Mouse (Mus musculus) layer of hippocampus, adult 18-20 months (tissue): ENCODE measurements around the gene Arl6ip6. TPM values are rescaled to one million over a fixed set of nuclear protein-coding genes. Genes with fewer than 3 reads are reported as not detected.

Source experiments
- DNase-seq, 2 experiments: peaks; one replicate each; pipeline ENCODE4 v3.0.0; 2022; ENCODE audit warnings: low spot score in 2 of 2
- long read RNA-seq: library from polyadenylated mRNA; stranded (forward); transcript quantifications from one replicate; pipeline ENCODE4 v2.0.0, GENCODE M21; 2021
- total RNA-seq, 2 experiments: library from RNA; stranded (reverse); gene quantifications; 2 replicates each; pipeline ENCODE4 v1.2.3; 2021

Gene Arl6ip6
- 10 to 100 TPM; 13.6 to 14.9 TPM for total RNA-seq
- long read RNA-seq, transcript Arl6ip6-201 (4 exons, 2,548 nt): major isoform, 13 of 13 reads
- long read RNA-seq, partial matches to known transcripts: 0 of 13 reads
- long read RNA-seq, other reads (novel, unspliced or antisense): 0 of 13 reads

DNA sequence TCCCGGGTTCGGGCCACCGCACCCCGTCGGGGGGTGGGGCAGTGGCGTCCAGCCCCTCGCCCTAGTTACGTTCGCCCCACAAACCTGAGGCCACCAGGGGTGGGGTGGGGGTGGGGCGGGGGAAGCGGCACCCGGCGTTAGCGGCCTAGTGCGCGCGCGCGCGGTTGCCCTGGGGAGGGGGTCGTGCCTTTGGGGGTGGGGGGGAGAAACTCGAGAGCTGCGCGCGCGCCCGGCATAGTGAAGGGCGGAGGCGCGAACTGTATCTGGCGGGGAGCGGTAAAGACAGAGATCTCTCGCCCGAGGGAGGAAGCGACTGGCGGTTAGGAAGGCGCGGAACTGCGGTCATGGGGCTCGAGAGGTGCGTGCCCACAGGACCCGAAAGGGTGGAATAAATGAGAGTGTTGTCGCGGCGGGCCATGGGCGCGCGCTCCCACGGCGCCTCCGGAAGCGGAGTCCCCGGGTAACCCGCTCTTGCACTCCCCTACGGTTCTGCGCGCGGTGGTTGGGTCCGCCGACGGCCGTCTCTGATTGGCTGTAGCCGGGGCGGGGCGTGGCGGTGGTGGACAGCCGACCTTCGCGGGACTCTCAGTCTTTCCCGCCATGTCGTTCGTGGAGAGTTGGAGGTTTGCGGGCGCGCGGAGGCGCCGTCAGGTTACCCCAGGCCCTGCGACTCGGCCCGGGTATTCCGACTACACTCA, at the start of gene Arl6ip6:
TSS of gene Arl6ip6 (plus strand) at position 204 of the 698 bp plus-strand sequence.
- DNase-seq: peak; percentile 95 to 98

- DNase-seq: no peak
Observed at GRCm38 (mm10) chr2:53146852-53147251, 44.7 kb upstream of the Arl6ip6 start.

GRCm38 (mm10) chr2:53173966-53174365, 17.6 kb upstream of the Arl6ip6 start:
- DNase-seq: no peak

GRCm38 (mm10) chr2:53178966-53179365, 12.6 kb upstream of the Arl6ip6 start:
- no peak for DNase-seq

DNA sequence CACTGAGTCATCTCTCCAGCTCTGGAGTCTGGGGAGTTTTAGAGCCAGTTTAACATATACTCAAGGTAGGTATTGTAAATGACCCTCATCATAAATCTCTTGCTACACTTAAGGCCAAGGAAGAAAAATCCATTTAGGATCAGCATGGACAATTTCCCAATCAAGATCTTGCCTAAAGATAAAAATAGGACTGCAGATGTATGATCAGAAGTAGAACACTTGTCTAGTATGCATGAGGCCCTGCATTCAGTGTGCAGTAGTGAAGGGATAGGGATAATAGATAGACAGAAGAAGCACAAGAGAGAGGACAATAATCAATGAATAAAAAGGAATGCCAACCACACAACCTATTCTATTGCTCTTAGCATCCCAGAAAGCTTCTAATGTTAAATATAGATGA, 11.7 kb upstream of the Arl6ip6 start:
- no peak for DNase-seq

DNA sequence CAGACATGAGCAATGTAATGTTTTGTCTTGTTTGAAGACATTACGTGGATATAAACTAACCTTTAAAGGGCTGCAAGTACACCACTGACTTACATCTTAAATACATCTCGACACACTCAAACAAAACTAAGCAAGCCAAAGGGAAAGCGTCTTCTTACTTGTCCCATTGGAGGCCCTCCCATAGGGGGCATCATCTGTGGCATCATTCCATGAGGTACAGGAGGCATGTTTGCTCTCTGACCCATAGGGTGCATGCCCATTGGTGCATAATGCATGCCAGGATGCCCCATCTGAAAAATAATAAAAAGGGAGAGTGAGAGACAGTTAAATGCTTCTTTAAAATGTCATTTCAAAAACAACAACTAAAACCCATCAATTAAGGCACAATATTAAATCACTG, 1.7 kb upstream of the Arl6ip6 start:
- no peak for DNase-seq

DNA sequence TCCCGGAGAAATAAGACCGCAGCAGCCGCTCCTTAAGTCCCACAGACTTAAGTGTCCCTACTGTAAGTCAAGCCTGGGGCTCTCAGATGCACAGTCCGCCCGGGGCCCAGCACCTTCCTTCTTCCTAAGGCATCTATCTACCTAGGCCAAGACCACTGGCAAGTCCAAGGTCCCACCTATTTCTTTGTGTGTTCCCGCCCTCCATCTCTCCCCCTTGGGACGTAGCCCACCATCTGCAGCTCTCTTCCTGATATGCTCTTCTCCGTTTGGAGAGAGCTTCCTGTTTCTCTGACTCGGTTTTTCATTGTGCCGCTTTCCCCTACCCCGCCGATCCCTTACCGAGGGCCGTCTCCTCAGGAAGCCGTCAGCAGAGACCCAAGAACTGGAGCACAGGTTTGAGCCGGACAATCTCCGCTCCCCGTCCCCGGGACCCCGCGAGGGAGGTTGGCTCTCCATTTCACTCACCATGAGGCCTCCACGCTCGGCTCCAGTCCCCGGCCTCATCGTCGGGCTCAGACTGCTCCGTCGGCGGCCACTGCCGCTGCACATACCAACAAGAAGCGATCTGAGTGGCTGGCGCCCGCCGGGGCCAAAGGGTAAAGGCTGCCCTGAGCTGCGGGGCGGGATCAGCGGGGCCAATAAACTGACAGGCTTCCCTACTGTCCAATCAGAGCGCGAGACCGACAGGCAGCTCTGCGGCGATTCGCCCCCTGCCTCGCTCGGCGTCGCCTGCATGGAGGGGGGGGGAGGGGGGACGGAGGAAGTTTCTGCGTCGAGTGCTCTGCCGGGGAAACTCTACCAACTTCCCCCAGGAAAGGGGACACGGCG, 628 bp upstream of the Arl6ip6 start, which contains the start of gene Prpf40a:
TSS of gene Prpf40a (minus strand) at position 601 of the 828 bp plus-strand sequence.
- DNase-seq: peak; percentile 99

DNA sequence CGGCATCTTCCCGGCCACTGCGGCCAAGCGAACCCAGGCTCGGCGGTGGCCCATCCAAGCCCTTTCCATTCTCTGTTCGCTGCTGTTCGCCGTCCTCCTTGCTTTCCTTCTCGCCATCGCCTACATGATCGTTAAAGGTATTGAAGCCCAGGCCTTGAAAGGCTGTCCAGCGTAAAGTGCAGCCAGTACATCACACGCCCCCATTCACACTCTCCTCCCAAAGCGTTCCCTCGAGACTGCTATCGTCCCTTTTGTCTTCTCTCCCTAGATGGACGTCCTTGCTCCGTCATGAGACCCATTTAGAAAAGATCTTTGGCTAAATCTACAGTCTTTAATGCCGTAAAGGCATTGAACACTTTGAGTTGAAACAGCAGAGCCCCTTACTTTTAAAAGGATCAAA, 860 bp downstream of the Arl6ip6 start:
- DNase-seq: no peak

DNA sequence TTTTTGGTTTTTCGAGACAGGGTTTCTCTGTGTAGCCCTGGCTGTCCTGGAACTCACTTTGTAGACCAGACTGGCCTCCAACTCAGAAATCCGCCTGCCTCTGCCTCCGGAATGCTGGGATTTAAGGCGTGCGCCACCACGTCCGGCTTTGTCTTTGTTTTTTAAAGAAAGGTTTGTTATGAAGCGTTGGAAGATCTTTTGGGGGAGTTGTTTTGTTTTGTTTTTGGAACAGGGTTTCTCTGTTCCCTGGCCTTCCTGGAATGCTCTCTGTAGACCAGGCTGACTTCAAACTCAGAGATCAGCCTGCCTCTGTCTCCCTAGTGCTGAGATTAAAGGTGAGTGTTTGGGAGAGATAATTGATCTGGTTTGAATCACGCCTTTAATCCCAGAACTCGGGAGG, 4.9 kb downstream of the Arl6ip6 start:
- DNase-seq: no peak

DNA sequence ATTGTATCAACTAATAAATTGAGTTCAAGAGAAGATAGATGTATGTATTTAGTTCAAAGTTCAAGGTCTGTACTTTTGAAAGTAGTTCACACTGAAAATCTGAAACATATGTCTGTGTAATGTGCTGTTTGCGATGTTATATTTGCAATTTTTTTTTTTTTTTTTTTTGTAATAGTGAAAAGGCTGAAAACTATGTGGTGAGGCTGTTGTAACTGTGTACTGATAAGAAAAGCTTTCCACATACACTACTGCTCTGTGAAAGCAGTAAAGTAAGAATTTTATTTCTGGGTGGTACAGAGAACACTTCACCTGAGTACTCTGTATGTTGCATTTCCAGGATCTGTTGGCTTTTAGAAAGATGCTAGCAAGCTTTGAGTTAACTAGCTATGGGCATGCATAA, 7.7 kb downstream of the Arl6ip6 start:
- DNase-seq: no peak

DNA sequence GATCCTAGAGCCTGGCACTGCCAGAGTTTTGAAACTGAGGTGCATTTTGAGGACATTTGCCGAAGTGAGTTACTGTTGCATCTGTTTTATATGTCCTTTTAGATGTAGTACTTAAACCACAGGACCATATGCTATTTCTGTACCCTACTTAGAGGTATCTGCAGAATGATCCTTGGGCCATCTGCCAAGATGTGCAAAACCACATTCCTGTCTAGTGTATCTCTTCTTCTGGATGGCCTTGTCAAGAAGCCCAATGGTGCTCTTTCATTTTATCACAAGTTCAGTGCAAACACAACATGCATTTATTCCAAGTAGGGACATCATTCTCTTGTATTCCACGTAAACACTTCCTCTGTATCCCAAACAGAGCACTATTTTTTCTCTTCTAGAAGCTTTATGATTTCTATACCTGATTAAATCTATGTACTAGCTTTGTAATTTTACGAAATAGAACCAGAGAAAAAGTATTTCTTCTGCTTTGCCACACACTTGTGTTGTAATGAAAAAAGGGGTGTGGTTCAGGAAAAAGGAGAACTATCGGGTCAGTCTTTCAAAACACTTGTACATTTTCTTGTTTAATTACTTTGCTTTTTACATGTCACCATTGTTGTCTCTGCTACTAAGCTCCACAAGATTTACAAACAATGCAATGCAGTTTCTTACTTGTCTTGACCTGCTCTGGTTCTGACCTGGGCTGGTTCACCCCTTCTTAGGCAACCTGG, 8.8 kb downstream of the Arl6ip6 start:
- DNase-seq: no peak

- DNase-seq: peak in 1 of 2 experiments; percentile 24
Observed at GRCm38 (mm10) chr2:53204373-53205274, 13.1 kb downstream of the Arl6ip6 start.

GRCm38 (mm10) chr2:53206749-53207148, 15.2 kb downstream of the Arl6ip6 start:
- DNase-seq: no peak

GRCm38 (mm10) chr2:53213493-53213892, 22.0 kb downstream of the Arl6ip6 start:
- no peak for DNase-seq

GRCm38 (mm10) chr2:53222242-53222641, 30.7 kb downstream of the Arl6ip6 start:
- no peak for DNase-seq

DNA sequence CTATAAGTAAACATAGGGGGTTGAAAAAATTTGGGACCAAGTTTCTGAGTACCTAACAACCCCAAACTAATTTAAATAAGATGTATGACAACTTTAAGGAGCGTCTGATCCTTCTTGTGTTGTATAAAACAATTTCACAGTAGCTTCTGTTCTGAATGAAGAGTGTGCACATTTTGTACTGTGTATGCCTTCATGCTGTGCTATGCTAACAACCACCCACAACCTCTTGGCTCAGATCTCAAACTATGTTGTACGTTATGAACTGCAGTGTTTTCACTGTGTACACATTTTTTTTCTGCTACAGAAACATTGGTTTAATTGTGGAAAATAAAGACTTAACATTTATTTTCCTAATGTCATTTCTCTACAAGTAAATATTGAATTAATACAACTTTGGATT, 65.5 kb downstream of the Arl6ip6 start:
- peak; percentile 21 to 85 for DNase-seq
